Mouse (Mus musculus) central nervous system, embryonic 14 days (tissue): ENCODE measurements around the gene Wfdc6a. TPM values are rescaled to one million over a fixed set of nuclear protein-coding genes. Genes with fewer than 3 reads are reported as not detected.

ENCODE experiments used
- polyA plus RNA-seq: library from polyadenylated mRNA; depleted of rRNA; stranded (reverse); fragments of >200 nt; gene quantifications from 2 replicates; pipeline ENCODE4 v1.2.3, GENCODE M21; 2012; rRNA removed

Wfdc6a gene
- not detected in 2 replicates for polyA plus RNA-seq

GRCm38 (mm10) chr2:164585025-164585725 lies at the start of gene Wfdc6a:
Wfdc6a (minus strand) TSS chr2:164585447.

GRCm38 (mm10) chr2:164613471-164613870 lies 28.2 kb upstream of the Wfdc6a start, which contains the start of the genes Wfdc6b and Wfdc8:
Wfdc6b (plus strand) TSS chr2:164613522.
Wfdc8 (minus strand) TSS chr2:164613626.

GRCm38 (mm10) chr2:164593494-164593893 lies 8.2 kb upstream of the Wfdc6a start, which contains the start of gene Eppin:
Eppin (minus strand) TSS chr2:164593594.

GRCm38 (mm10) chr2:164573359-164573758 lies 11.9 kb downstream of the Wfdc6a start, which contains the start of gene Spint3:
Spint3 (minus strand) TSS chr2:164573459.

GRCm38 (mm10) chr2:164562391-164563188 lies 22.7 kb downstream of the Wfdc6a start, which contains the start of gene Wfdc2:
Wfdc2 (plus strand) TSS chr2:164562413.

Other genes starting within 250 kb of the Wfdc6a start
- gene Slpi, start 196.4 kb downstream of the Wfdc6a start, polyA plus RNA-seq, result 0.16 and 1.3 TPM in 2 replicates
- gene Rbpjl, start 182.3 kb downstream of the Wfdc6a start, polyA plus RNA-seq, result 0.17 and 0.74 TPM in 2 replicates
- gene Matn4, start 180.3 kb downstream of the Wfdc6a start, polyA plus RNA-seq, result 14.9 and 118 TPM in 2 replicates
- gene Sdc4, start 141.6 kb downstream of the Wfdc6a start, polyA plus RNA-seq, result 3.3 and 8.2 TPM in 2 replicates
- gene Sys1, start 128.5 kb downstream of the Wfdc6a start, polyA plus RNA-seq, result 53.1 and 56.8 TPM in 2 replicates
- 10.3 and 10.7 TPM in 2 replicates for gene Gm20458, start 124.5 kb downstream of the Wfdc6a start, polyA plus RNA-seq
- gene Trp53tg5, start 111.7 kb downstream of the Wfdc6a start, polyA plus RNA-seq, result not detected in 2 replicates
- gene Dbndd2, start 99.3 kb downstream of the Wfdc6a start, polyA plus RNA-seq, result 9.6 and 11.6 TPM in 2 replicates
- 82.2 and 101 TPM in 2 replicates for gene Pigt, start 87.9 kb downstream of the Wfdc6a start, polyA plus RNA-seq
- gene Wfdc2, start 23.0 kb downstream of the Wfdc6a start, polyA plus RNA-seq, result 4.5 and 14.3 TPM in 2 replicates
- not detected in 2 replicates for gene Spint3, start 12.0 kb downstream of the Wfdc6a start, polyA plus RNA-seq
- gene Eppin, start 8.1 kb upstream of the Wfdc6a start, polyA plus RNA-seq, result not detected in 2 replicates
- gene Wfdc6b, start 28.1 kb upstream of the Wfdc6a start, polyA plus RNA-seq, result not detected in 2 replicates
- 0.04 TPM in 1 of 2 replicates, not detected in the other for gene Wfdc8, start 28.2 kb upstream of the Wfdc6a start, polyA plus RNA-seq
- not detected in 2 replicates for gene Wfdc16, start 53.3 kb upstream of the Wfdc6a start, polyA plus RNA-seq
- gene Wfdc10, start 70.6 kb upstream of the Wfdc6a start, polyA plus RNA-seq, result not detected in 2 replicates
- not detected in 2 replicates for gene Wfdc9, start 71.1 kb upstream of the Wfdc6a start, polyA plus RNA-seq
- not detected in 2 replicates for gene Wfdc11, start 88.6 kb upstream of the Wfdc6a start, polyA plus RNA-seq
- not detected in 2 replicates for gene Wfdc13, start 99.7 kb upstream of the Wfdc6a start, polyA plus RNA-seq
- gene Spint4, start 113.1 kb upstream of the Wfdc6a start, polyA plus RNA-seq, result not detected in 2 replicates
- gene Spint5, start 129.9 kb upstream of the Wfdc6a start, polyA plus RNA-seq, result not detected in 2 replicates
- gene Wfdc3, start 160.5 kb upstream of the Wfdc6a start, polyA plus RNA-seq, result 1.0 and 1.1 TPM in 2 replicates
- gene Dnttip1, start 160.5 kb upstream of the Wfdc6a start, polyA plus RNA-seq, result 60.1 and 64.9 TPM in 2 replicates
- gene Ube2c, start 184.5 kb upstream of the Wfdc6a start, polyA plus RNA-seq, result 143 and 191 TPM in 2 replicates
- 0.54 and 60.3 TPM in 2 replicates for gene Tnnc2, start 194.5 kb upstream of the Wfdc6a start, polyA plus RNA-seq
- 20.5 and 22.1 TPM in 2 replicates for gene Snx21, start 200.4 kb upstream of the Wfdc6a start, polyA plus RNA-seq
- 30.2 and 33.6 TPM in 2 replicates for gene Acot8, start 219.4 kb upstream of the Wfdc6a start, polyA plus RNA-seq
- gene Zswim3, start 219.7 kb upstream of the Wfdc6a start, polyA plus RNA-seq, result 8.6 and 9.6 TPM in 2 replicates
- gene Zswim1, start 237.2 kb upstream of the Wfdc6a start, polyA plus RNA-seq, result 11.8 and 12.3 TPM in 2 replicates
- 0.31 and 0.49 TPM in 2 replicates for gene Spata25, start 243.1 kb upstream of the Wfdc6a start, polyA plus RNA-seq
- gene Ctsa, start 247.4 kb upstream of the Wfdc6a start, polyA plus RNA-seq, result 126 and 143 TPM in 2 replicates
- 4.2 and 5.6 TPM in 2 replicates for gene Neurl2, start 248.0 kb upstream of the Wfdc6a start, polyA plus RNA-seq